Mouse (Mus musculus): ENCODE measurements around the gene Mmp28.

The Mmp28 gene

DNA sequence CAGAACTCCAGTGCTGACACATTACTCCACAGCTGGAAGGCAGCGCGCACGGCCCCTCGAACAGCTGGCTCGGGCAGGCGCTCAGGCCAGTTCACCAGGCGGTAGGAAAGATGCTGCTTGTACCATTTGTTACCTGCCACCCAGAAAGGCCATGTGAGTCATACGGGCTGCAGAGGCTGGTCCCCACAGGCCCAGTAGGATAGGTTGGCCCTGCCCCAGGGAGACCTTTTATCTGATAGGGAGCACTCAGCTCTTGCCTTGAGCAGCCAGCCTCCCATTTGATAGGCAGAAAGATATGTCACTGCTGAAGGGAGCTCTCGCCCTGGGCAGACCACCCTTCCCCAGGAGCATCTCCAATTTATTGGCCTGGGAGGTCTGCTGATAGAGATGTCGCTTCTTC lies 15.3 kb downstream of the Mmp28 start:
- DNase-seq, result no peak

DNA sequence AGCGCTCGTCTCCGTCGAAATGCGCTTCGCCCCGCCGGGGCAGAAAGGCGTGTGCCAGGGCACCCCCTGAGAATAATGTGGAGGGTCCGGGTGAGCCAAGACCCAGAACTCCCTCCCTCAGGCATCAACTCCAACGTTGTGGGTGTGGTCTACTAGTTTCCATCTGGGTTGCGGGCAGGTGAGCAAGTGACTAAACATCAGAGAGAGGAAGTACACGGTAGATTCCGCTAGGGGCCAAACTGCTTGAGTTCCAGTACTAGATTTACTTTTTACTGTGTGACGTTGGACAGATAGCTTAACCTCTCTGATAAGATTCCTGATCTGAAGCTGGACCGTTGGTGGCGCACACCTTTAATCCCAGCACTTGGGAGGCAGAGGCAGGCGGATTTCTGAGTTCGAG lies 17.9 kb downstream of the Mmp28 start:
- no peak for DNase-seq

DNA sequence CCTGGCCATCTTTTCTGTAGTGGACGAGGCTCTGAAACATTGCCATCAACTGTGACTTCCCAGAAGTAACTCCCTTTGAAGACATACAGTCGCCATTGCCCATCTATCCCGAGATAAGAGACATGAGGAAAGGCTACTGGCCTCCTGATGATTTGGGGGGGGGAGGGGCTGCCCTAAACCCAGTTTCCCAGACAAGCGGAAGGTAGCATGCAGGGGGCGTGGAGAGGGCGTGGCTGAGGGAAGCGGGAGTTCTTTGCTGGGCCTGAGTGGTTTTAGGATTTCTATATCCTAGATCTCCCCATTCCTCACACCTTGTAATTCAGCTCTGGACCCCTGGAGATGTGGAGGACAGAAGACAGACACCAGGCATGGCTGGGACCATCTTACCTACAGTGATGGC lies 19.0 kb downstream of the Mmp28 start:
- DNase-seq, result no peak

DNA sequence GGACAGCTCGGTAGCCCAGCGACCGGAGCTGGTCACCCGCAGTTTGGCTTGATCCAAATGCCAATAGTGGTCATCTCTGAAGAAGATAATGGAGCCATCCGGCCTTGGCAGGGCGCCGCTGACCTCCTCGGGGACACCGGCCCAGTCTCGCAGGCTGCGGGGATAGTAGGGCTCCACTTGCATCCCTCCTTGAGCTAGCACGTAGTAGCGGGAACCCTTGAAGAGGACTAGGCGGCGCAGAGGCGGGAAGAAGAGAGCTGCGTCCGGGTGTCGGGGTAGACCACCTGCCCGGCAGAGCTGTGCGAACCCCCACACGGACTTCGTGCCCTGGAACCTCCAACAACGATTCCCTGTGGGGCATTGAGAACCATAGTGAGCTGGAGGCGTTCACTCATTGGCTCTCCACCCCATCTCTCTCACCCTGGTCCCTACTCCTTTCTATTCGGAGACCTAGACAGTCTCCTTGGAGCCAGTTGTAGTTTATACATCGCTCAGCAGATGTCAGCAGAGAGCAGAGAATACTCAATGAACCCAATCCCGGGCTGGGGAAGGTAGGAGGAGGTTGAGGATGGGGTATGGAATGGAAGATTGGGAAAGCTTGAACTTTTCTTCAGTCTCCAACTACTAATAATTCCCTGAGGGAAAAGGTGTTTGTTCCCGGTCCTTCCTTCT lies 20.1 kb downstream of the Mmp28 start:
- DNase-seq, result peak; percentile 69 to 88

DNA sequence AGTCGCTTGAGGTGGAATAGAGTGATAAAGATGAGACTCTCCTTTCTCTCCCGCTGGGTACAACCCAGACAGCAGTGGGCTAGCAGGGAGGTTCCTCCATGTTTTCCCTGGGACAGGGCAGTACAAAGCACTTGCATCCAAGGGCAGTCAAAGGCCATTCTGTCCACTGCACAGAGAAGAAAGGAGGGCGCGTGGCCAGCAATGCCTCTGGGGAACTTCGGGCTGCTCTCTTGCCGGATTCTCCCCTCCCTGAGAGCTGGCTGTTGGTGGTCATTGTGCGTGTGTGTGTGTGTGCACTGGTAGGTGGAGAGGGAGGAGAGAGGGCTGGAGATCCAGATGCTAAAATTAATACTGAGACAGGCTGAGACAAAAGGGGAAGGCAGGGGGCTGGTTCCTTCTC lies 21.6 kb downstream of the Mmp28 start:
- DNase-seq, result peak; percentile 40 to 68

DNA sequence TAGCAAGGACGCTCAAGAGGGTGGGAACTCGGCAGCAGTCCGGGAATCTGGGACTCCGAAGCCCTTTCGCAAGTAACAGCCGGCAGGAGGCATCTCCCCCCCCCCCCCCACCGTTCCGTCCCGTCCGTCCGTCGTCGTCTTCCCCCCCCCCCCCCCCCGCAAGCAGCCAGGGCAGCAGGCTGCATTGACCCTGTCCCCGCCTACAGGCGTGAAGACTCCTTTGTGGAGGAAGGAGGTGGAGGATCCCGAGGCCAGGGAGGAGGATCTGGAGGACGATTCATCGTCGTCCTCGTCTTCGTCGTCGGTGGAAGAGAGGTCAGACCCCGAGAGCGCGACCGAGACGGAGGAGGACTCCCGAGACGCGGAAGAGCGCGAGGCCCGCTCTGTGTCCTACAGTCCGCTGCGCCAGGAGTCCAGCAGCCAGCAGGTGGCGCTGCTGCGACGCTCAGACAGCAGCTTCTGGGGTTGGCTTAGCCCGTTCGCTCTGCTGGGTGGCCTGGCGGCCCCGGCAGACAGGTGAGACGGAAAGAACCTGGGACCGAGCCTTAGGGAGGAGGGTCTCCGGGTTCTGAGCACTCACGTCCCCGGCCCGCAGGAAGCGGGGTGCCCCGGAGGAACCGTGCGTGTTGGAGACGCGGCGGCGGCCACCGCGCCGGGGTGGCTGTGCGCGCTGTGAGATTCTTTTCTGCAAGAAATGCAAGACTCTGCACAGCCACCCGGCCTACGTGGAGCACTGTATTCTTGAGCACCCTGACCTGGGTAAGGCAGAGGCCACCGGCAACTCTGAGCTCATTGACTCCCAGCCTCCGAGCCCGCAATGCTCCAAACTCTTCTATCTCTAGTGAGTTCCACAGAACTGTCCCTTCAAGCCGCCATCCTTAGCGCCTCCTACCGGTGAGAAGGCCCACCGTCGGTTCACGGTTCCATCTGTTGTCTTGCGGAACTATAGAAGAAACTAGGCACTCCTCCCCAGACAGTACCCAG lies 22.5 kb downstream of the Mmp28 start:
- DNase-seq, result peak; percentile 89 to 91

DNA sequence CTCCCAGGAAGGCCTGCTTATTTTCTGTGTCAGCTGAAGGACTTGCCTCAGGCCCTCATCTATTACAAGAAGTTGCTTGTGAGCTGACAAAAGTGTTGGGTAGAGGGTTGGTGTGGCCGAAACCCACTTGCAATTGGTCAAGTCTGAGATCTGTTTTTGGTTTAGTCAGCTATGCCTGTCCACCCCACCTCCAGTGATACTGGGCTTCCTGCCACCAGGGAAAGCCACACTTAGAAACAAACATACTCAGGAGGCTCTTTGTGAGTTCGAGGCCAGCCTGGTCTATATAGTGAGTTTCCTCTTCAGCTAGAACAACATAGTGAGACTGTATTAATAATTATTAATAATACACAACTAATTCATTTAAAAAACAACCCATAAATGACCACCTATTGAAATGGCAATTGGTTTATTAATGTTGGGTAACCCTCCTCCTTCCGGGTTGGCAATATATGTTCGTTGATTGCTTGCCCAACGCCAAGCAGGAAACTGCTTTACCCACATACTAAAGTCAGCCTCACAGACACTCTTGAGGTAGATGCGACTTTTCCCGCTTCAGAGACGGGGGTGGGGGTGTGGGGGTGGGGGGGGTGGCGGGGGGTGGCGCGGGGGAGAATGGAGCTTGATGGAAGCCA lies 23.3 kb downstream of the Mmp28 start:
- no peak for DNase-seq

DNA sequence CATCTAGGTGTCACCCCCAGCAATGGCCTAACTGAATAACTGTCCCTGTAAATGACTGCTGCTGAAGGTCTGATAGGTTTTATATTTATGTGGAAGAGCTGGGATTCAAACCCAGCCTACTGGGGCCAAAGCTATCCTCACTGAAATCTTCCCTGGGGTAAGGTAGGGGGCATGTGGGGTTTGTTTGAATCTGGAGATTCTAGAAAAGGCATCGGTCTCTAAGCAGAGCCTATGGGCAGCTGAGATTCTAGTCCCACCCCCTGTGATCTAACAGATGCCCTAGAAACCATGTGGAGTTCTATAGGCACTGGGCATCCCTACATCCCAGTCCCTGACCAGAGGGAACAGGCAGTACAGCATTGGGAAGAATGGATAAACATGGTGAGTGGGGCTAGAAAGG lies 25.5 kb downstream of the Mmp28 start, which contains the start of gene 1700020L24Rik:
Gene 1700020L24Rik (plus strand): TSS at position 301 of the 400 bp plus-strand sequence.
- no peak for DNase-seq

DNA sequence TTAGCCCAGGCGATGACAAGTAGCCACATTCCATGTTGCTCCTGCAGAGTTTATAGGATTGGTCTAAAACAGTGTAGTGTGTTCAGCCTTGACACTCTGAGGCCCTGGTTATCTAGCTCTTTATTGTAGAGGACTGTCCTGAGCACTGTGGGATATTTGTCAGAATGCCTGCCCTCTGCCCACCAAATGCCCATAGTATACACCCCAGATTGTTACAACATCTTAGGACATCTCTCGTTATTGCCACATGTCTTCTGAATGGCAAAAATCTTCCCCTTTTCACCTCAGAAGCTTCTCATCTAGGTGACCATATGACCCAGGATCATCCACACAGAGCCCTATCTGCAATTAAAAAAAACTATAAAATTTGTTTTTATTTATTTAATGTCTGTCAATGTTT lies 30.3 kb downstream of the Mmp28 start:
- no peak for DNase-seq

DNA sequence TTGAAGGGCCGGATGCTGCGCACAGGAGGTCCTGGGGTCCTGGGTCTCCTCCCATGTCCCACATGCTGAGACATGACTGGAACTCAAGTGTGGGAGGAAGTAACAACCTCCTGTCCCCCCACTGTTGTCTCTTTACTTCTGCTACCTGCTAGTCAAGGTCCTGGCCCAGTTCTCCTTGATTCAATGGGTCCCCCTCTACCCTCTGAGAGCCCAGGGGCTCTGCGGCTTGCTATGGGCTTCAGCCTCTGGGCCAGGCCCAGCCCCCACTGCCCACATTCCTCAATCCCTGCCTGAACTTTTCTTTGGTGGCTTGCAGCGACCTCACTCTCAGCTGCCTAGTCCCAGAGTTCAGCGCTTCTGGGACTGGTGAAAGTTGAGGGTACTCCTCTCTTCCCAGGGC lies 33.5 kb downstream of the Mmp28 start, which contains the start of gene Gas2l2:
Gene Gas2l2 (minus strand): TSS at position 101 of the 400 bp plus-strand sequence.
- no peak for DNase-seq

DNA sequence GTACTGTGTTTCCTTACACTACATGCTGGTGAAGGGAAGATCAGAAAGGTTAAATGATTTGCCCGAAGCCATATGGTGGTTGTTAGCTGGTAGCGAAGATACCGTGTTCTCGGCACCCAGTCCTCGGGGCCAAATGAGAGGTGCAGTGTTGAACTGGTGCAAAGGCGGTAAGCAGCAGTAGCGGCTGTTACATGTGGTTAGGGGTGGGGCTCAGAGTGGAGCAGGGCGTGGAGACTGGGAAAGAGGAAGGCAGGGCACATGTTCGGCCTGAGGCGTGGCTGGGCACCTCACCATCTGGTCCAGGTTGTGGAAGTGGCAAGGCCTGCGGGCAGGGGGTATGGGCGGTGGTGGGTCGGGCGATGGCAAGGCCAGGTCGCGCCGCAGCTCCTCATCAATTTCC lies 35.9 kb downstream of the Mmp28 start:
- no peak for DNase-seq

DNA sequence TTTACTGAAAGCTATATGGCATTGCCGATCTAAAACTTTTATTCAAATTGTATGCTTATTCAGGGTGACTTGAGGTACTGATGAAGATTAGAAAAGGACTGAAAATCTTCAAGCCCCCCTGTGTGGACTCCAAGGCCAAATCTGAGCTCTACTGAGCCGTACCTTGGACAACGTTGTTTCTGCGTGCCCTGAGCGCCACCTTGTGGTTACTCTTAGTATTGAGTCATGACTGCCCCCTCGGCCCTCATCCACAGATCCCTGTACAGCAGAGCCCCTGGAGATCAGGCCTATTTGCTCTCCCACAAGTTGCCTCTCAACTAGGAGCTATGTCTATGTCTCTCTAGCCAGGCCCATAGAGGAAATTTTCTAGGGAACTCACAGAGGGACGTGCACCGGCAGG lies 38.2 kb downstream of the Mmp28 start:
- peak; percentile 68 to 80 for DNase-seq

DNA sequence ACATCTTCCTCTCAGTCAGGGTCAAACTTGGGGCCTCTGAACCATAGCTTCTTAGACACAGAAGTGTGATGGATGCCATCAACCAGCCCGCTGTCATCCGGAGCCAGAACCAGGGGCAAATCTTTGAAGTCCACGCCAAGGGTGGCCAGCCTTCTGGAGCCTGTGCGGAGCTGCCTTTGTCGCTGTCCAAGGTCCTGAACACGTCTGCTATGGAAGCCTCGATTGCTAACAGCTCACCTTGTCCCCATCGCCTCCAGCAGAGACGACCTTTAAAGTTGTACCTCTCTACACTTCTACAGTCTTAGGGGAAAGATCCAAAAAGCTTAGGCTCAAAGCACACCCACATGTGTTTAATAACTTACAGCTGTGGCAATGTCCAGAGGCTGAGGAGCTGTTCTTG lies 41.6 kb downstream of the Mmp28 start:
- peak; percentile 78 to 89 for DNase-seq

DNA sequence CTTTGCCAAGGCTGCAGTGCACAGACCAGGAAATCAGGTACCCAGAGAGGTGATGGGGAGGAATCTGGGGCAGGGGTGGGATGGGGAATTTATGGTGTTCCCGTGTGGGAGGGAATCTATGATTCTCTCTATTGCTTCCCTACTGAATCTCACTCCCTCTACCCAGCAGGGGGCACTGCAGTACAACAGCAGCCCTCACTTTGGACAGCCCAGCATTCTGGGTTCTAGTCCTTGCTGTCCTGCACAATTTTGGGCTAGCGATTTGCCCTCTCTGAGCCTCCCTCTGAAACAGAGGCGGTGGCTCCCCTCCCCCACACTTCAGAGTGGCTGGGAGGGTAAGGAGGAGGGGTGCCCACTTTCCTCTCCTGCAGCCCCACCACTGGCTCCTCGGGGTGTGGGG lies 42.5 kb downstream of the Mmp28 start:
- DNase-seq, result no peak

DNA sequence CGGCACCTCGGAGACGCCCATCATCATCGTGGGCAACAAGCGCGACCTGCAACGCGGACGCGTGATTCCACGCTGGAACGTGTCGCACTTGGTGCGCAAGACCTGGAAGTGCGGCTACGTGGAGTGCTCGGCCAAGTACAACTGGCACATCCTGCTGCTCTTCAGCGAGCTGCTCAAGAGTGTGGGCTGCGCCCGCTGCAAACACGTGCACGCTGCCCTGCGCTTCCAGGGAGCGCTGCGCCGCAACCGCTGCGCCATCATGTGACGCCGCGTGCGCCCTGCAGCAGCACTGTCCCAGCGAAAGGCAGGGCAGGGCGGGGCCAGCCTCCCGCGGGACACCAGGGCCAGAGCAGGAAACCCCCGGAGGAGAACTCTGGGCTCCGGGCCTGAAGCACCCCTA lies 44.3 kb downstream of the Mmp28 start:
- no peak for DNase-seq

DNA sequence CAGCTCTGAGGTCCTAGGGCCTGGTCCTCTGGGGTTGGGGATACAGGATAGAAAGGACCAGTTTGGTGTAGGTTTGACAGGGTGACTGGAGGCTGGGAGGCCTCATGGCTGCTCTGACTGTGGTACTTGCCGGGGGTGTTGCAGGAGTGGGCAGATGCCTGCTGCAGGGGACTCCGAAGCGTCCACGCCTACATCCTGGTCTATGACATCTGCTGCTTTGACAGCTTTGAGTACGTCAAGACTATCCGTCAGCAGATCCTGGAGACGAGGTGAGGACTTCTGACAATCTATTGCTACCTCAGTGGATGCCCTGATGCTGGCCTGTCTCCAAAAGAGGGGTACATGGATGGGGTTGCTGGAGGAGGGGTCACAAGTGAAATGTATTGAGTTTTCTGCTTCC lies 45.2 kb downstream of the Mmp28 start:
- DNase-seq, result no peak

DNA sequence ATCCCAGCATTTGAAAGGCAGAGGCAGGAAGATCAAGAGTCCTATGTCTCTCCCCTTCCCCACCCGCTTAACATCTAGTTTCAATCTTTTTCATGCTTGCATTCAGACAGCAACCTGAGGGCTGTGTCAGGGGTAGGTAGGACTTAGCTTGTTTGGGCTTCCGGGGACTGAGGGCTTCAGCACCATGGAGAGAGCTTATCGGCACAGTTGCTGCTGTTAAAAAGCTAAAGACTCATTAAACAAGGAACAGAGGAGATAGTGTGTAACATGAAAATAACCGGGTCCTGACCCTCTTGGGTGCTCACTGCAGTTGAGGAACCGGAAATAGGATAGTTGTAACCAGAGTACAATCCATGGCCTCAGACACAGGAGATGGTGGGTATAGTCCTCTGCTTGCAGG lies 45.8 kb downstream of the Mmp28 start:
- peak; percentile 78 for DNase-seq

DNA sequence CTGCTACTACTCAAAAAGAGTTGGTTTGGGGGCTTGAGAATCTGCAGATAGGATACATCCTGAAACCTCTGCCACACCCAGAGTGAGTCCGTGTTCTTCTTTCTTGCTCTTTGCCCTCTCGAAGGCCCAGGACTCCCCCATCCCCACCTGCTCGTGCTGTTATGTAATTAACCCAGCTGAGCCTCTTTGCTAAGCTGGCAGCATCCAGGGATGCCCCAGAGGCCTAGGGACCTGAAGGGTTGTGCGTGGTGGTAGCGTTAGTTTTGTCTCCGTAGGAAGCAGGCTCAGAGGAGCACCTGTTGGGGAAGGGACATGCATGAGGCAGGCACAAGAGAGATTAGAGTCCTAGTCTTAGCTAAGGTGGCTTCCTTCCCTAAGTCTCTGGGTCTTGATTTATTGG lies 52.4 kb downstream of the Mmp28 start:
- no peak for DNase-seq

DNA sequence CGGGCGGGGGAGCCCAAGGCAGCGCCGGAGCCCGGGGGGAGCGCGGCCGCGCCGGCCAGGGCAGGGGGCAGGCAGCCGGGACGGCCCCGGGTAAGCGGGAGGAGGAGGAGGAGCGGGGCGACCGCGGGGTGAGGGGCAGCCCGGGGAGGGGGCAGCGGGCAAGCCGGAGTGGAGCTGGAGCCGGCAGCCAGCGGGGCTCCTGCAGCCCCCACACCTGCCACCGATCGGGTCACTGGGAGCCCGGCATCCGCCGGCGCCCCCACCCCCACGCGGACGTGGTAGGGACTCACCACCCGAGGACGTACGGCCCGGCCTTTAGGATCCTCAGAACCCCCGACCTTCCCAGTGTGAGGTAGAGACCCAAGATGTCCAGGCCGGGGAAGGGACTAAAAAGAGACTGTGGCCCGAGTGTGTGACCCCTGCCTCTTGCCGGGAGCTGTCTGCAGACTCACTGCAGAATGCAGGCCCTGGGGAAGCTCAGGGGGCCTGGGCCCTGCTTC lies 53.0 kb downstream of the Mmp28 start:
- no peak for DNase-seq

DNA sequence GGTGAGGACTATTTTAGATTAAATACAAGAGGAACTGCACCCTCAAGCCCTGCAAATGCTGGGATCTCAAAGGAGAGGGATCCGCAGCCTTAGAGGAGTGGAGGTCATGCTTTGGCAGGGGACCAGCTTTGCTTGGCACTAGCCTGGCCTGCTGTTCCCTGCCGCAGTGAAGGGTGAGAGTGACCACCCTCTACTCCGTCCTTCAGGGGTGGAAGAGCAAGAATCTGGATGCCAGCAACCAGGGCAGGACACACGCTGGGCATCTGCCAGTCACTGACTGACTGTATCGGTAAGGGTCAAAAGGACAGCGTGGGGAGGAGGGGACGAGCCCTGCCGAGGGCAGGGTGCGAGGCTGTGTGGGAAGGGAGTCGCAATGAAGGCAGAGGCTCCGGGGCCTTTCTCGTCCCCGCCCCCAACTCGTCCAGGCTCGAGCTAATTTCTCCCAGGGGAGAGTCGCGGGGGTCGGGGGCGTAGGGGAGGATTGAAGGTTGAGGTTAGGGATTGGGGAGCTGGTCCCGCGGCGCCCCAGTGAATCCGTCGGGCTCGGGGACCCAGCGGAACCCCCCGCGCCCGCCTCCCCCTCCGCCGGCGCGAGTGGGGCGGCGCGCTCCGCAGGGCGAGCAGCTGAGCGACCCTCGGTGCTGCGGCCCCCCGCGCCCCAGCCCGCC lies 53.6 kb downstream of the Mmp28 start, which contains the start of gene Rasl10b:
Gene Rasl10b (plus strand): TSS at position 51 of the 668 bp plus-strand sequence.
- DNase-seq, result peak; percentile 58 to 74

DNA sequence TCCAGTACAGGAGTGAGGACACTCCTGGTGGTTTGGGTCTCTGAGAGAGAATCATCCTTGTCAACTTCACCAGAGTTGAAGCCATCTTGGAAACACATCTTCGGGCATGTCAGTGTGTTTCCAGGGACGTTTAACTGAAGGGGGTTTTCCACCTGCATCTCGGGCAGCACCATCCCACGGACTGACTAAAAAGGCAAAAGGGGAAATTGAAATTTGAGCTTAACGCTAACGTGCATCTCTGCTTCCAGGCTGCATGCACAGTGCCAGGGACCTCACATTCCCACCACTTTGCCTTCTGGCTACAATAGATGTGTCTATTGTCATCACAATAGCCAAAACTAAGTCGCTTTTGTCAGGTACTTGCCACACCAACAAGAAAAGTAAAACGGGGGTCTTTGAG lies 54.6 kb downstream of the Mmp28 start:
- DNase-seq, result no peak

DNA sequence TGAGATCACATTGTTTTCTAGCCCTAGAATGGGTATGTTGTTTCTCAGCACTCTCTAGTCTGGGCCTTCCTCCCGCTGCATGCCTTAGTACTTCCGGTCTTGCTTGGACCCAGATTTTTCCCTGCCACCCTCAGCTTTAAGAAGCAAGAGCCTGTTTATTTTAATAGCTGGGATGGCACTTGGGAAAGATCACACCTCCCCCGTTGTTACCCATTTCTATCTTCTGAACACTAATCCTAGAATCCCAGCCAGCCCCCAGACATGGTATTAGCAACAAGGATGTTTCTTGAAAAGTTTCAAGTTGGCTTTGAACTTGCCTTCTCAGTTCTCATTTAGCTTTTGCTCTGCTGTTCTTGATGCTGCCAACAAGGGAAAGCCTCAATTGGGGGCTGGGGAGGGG lies 56.5 kb downstream of the Mmp28 start:
- DNase-seq, result no peak

DNA sequence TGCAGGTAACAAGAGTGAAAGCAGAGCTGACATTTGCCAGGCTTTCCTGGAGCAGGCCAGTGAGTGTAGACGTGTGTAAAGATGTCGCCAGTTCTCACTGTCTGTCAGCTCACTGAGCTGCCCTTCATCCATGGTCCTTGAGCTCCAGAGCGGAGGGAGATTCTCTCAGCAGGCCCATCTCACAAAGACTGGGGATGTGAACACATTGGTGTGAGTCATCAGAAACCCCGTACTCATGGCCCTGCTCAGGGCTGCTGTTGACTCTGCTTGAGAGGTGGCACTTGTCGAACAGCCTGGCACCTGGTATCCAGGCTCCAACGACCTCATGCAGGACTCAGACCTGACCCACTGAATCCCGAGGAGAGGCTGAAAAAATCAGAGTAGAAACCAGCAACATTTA lies 59.1 kb downstream of the Mmp28 start:
- no peak for DNase-seq

Data from kidney, postnatal 25 days (tissue).